Mouse (Mus musculus) lung, postnatal 0 days (tissue): ENCODE measurements around the gene Pisd. TPM values are rescaled to one million over a fixed set of nuclear protein-coding genes. Genes with fewer than 3 reads are reported as not detected.
"Not testable (repeated sequence)": the region's sequence is repeated elsewhere in the genome, so short reads cannot be mapped to it uniquely, and the experiment has no call there.

Experiments used
- ATAC-seq: fragments of 200-750 bp; cut with Nextera tagmentation; 2 replicates; pipeline ENCODE4 v1.8.0; 2017; ENCODE audit warnings: moderate library complexity
- DNase-seq: peaks from one replicate; pipeline ENCODE4 v3.0.0-alpha.2; 2016; ENCODE audit warnings: low spot score
- H3K27ac ChIP-seq: fragments of 300-500 bp; sonication (generic); 2 replicates; pipeline ENCODE4 v1.5.1; 2014; ENCODE audit warnings: antibody characterized with exemption, mild to moderate bottlenecking, low read length, mixed read lengths
- H3K27me3 ChIP-seq: fragments of 300-500 bp; sonication (generic); replicated peaks from 2 replicates; pipeline ENCODE4 v1.6.1; 2014; ENCODE audit warnings: low read length, mixed read lengths; ENCODE audit not compliant: insufficient read depth
- H3K36me3 ChIP-seq: fragments of 300-500 bp; sonication (generic); 2 replicates; pipeline ENCODE4 v1.6.1; 2014; ENCODE audit warnings: low read length, mixed read lengths; ENCODE audit not compliant: insufficient read depth
- H3K4me1 ChIP-seq: fragments of 300-500 bp; sonication (generic); 2 replicates; pipeline ENCODE4 v1.6.1; 2014; ENCODE audit warnings: antibody characterized with exemption, low read depth, low read length, mixed read lengths; ENCODE audit not compliant: insufficient read depth
- H3K4me2 ChIP-seq: fragments of 300-500 bp; sonication (generic); replicated peaks from 2 replicates; pipeline ENCODE4 v1.6.1; 2014; ENCODE audit warnings: low read depth, mild to moderate bottlenecking, low read length, moderate library complexity, mixed read lengths
- H3K4me3 ChIP-seq: fragments of 300-500 bp; sonication (generic); 2 replicates; pipeline ENCODE4 v1.5.1; 2014; ENCODE audit warnings: low read depth, low read length
- H3K9ac ChIP-seq: fragments of 300-500 bp; sonication (generic); replicated peaks from 2 replicates; pipeline ENCODE4 v1.6.1; 2014; ENCODE audit warnings: low read depth, mild to moderate bottlenecking
- H3K9me3 ChIP-seq: fragments of 300-500 bp; sonication (generic); 2 replicates; pipeline ENCODE4 v1.6.1; 2016; ENCODE audit warnings: low read length, mixed read lengths
- CTCF ChIP-seq: IDR thresholded peaks from 2 replicates; pipeline ENCODE4 v1.5.1; 2016; ENCODE audit warnings: antibody characterized with exemption, mild to moderate bottlenecking
- EP300 ChIP-seq: IDR thresholded peaks from 2 replicates; pipeline ENCODE4 v1.6.1; 2016; ENCODE audit warnings: antibody characterized with exemption, mild to moderate bottlenecking, control low read depth
- WGBS: fragments of 180-500 bp; shearing (Covaris S2); extraction: QIAGEN DNeasy Blood & Tissue Kit; methylation state at CpG from one replicate; pipeline ENCODE4 v1.1.7; 2014; 5-methylcytosine and 5-hydroxymethylcytosine counted together
- polyA plus RNA-seq: library from polyadenylated mRNA; unstranded; fragments of >200 nt; fragmentation: Nextera tagmentation; extraction: Ambion mirVana; gene quantifications from 2 replicates; pipeline ENCODE4 v1.2.1, GENCODE M21; 2015

Gene Pisd
- polyA plus RNA-seq, result 67.0 and 72.7 TPM in 2 replicates

DNA sequence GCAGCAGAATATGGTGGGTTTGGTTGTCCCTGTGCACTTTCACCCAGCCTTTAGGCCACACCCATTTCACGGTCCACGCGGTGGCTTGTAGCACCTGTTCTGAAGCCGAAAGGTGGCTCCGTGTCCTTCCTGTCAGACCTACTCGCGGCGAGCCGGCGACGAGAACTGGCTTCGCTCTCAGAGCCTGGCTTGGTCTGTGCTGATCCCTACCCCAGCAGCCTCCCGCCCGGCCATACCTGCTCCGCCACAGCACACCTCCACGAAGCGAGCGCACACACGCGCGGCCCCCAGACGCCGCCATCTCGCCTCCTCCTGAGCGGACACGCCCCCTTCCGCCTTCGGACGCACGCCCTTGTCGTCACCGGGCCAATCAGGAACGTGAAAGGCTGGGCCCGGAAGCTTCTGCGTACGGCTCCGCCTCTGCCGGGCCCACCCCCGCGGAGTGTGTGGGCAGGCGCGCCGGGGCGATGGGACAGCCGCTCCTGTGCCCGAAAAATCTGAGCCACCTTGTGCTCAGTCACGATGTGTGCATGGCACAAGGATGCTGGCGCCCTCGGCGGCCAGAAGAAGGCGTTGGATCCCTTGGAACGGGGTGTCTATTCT is at the start of gene Pisd:
Gene Pisd (minus strand): TSS at position 334 of the 603 bp plus-strand sequence.
- Histone ChIP-seq H3K4me3 (peak within 1 kb of the TSS; percentile 87), H3K27ac (peak within 1 kb of the TSS; percentile 38; the same call in 1 of the 2 replicates), H3K4me2 (peak within 1 kb of the TSS; percentile 86), H3K9ac (peak within 1 kb of the TSS; percentile 46), H3K27me3 (no peaks in the 10 kb centered on the region), H3K9me3 (no peaks in the 10 kb centered on the region), H3K36me3 (no peaks in the 10 kb centered on the region), H3K4me1 (peaks cover 3% of the 10 kb centered on the region; the same call in 1 of the 2 replicates)
- WGBS, result under 1% methylated on average over 52 of the region's 52 CpGs
- TF ChIP-seq CTCF (peak; percentile 61), EP300 (no peak)
- peak; percentile 100 for ATAC-seq
- DNase-seq, result peak; percentile 97

GRCm38 (mm10) chr5:32834497-32834896 is 49.1 kb upstream of the Pisd start:
- TF ChIP-seq CTCF (no peak), EP300 (no peak)
- 83% methylated on average over 1 of the region's 1 CpGs for WGBS
- no peak overlapping the region for H3K4me3 ChIP-seq
- H3K4me2 ChIP-seq, result no peak overlapping the region
- DNase-seq (no peak), ATAC-seq (no peak)
- no peak overlapping the region for H3K27ac ChIP-seq
- no peaks in the 10 kb centered on the region for H3K4me1 ChIP-seq
- H3K36me3 ChIP-seq, result peaks cover 31% of the 10 kb centered on the region; the same call in 1 of the 2 replicates
- H3K9me3 ChIP-seq, result no peaks in the 10 kb centered on the region
- H3K27me3 ChIP-seq, result no peaks in the 10 kb centered on the region
- no peak overlapping the region for H3K9ac ChIP-seq

DNA sequence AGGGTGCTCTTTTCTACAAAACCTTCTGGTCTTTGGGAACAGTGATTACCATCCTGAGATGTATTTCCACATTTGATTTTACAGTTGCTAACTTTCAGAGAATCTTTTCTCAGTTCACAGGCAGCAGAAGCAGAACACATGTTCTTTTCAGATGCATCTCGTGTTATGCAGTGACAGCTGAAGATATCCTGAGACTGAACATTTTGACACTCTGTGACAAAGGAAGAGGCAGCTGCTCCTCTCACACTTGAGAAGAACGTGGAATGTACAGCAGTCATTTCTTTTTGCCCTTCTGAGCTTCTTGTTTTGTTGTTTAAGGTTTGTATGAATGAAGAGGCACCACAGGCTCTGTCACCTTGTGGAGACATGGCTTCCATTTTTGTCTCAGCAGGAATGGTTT is 44.6 kb upstream of the Pisd start:
- H3K4me1 ChIP-seq, result no peaks in the 10 kb centered on the region
- H3K36me3 ChIP-seq, result peaks cover 18% of the 10 kb centered on the region; the same call in 1 of the 2 replicates
- DNase-seq, result no peak
- H3K9ac ChIP-seq, result no peak overlapping the region
- H3K27ac ChIP-seq, result no peak overlapping the region
- WGBS, result 88% methylated on average over 2 of the region's 2 CpGs
- no peak for TF ChIP-seq EP300
- no peak for TF ChIP-seq CTCF
- no peaks in the 10 kb centered on the region for H3K9me3 ChIP-seq
- H3K4me3 ChIP-seq, result no peak overlapping the region
- no peak overlapping the region for H3K4me2 ChIP-seq
- no peaks in the 10 kb centered on the region for H3K27me3 ChIP-seq
- no peak for ATAC-seq

GRCm38 (mm10) chr5:32828766-32829165 is 43.3 kb upstream of the Pisd start:
- not testable (repeated sequence) for ATAC-seq
- H3K36me3 ChIP-seq, result peaks cover 14% of the 10 kb centered on the region; the same call in 1 of the 2 replicates

GRCm38 (mm10) chr5:32827009-32827408 is 41.6 kb upstream of the Pisd start, which contains the start of gene Gm20671:
TSS of gene Gm20671 (minus strand) at chr5:32827109.
- Histone ChIP-seq H3K27ac (no peak within 1 kb of the TSS), H3K9me3 (no peaks in the 10 kb centered on the region), H3K4me2 (no peak within 1 kb of the TSS), H3K4me1 (no peaks in the 10 kb centered on the region), H3K9ac (no peak within 1 kb of the TSS), H3K36me3 (peaks cover 17% of the 10 kb centered on the region; the same call in 1 of the 2 replicates), H3K4me3 (no peak within 1 kb of the TSS), H3K27me3 (no peaks in the 10 kb centered on the region)
- 82% methylated on average over 7 of the region's 7 CpGs for WGBS
- ATAC-seq (no peak), DNase-seq (no peak)
- TF ChIP-seq EP300, result no peak
- TF ChIP-seq CTCF, result no peak

More at GRCm38 (mm10) chr5:32828766-32829165, 43.3 kb upstream of the Pisd start:
- H3K27me3 ChIP-seq, H3K9ac ChIP-seq, H3K4me2 ChIP-seq, H3K9me3 ChIP-seq, H3K4me1 ChIP-seq, H3K27ac ChIP-seq, H3K4me3 ChIP-seq, DNase-seq: not testable (repeated sequence)
- 79% methylated on average over 1 of the region's 1 CpGs for WGBS

DNA sequence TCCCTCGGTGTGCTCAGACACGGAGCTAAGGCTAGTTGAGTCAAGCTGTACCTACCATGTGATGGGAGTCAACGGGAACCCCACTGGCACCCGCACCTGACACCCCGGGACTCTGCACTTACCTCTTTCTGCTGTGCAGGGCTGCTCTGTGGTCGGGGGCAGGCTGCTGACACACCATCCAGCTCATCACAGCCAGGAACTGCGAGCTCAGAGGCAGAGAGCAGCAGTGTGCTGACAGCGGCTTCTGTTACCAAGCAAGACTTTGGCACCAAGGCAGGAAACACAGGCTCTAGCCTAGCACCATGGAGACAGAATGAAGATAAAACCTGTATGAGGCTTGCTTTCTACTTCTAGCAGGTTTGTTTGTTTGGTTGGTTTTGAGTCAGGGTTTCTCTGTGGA is 35.0 kb upstream of the Pisd start:
- DNase-seq (no peak), ATAC-seq (no peak)
- H3K9ac ChIP-seq, result no peak overlapping the region
- no peaks in the 10 kb centered on the region for H3K27me3 ChIP-seq
- no peak overlapping the region for H3K27ac ChIP-seq
- TF ChIP-seq EP300 (no peak), CTCF (no peak)
- peaks cover 17% of the 10 kb centered on the region; the same call in 1 of the 2 replicates for H3K36me3 ChIP-seq
- H3K4me2 ChIP-seq, result no peak overlapping the region
- 91% methylated on average over 8 of the region's 8 CpGs for WGBS
- no peaks in the 10 kb centered on the region for H3K9me3 ChIP-seq
- H3K4me3 ChIP-seq, result no peak overlapping the region
- no peaks in the 10 kb centered on the region for H3K4me1 ChIP-seq
